Mouse (Mus musculus): ENCODE measurements around the gene Cfap161. TPM values are rescaled to one million over a fixed set of nuclear protein-coding genes. Genes with fewer than 3 reads are reported as not detected.

The Cfap161 gene
- polyA plus RNA-seq, 1 experiment from 2014 or later: 0.41 TPM

DNA sequence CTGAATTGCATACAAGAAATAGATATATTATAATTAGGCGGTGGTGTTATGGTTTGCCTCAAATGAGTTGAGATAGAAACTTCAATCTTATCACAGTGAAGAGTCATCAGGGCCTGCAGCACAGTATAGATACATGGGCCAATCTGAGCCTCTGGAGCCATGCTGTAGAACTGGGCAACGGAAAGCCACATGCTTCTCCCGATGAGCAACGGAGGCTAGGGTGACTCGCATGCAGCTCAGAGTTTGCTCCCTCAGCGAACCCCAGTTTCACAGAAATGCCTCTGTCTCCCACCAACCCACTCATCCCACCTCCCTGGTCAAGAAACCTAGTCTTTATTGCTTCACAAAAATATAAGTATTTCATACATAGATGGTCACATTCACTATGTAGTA, 6.8 kb upstream of the Cfap161 start:
- Histone ChIP-seq H3K4me3 (ENCODE audit: low read depth, low read length) (no peak overlapping the region), H3K4me2 (ENCODE audit: low read depth, low read length) (no peak overlapping the region), H3K27ac (replicated peaks; ENCODE audit: low read depth, low read length) (no peak overlapping the region), H3K36me3 (replicated peaks; ENCODE audit: control insufficient read depth, insufficient read depth, low read depth, low read length) (no peaks in the 10 kb centered on the region), H3K27me3 (ENCODE audit: control insufficient read depth, insufficient read depth, low read length) (no peaks in the 10 kb centered on the region), H3K9ac (replicated peaks; ENCODE audit: low read length) (no peak overlapping the region), H3K9me3 (replicated peaks; ENCODE audit: control insufficient read depth, low read length) (no peaks in the 10 kb centered on the region), H3K4me1 (ENCODE audit: control insufficient read depth, insufficient read depth, low read length) (no peaks in the 10 kb centered on the region)
- no peak for ATAC-seq (replicated peaks; ENCODE audit: insufficient number of reproducible peaks, low FRiP score, low TSS enrichment, low read depth)
- 97% methylated on average over 6 of the region's 6 CpGs for WGBS
- DNase-seq (ENCODE audit: low spot score): no peak

- Histone ChIP-seq H3K27me3 (ENCODE audit: control insufficient read depth, insufficient read depth, low read length) (no peaks in the 10 kb centered on the region), H3K4me2 (ENCODE audit: low read depth, low read length) (no peak overlapping the region), H3K9ac (replicated peaks; ENCODE audit: low read length) (no peak overlapping the region), H3K36me3 (replicated peaks; ENCODE audit: control insufficient read depth, insufficient read depth, low read depth, low read length) (no peaks in the 10 kb centered on the region), H3K27ac (replicated peaks; ENCODE audit: low read depth, low read length) (no peak overlapping the region), H3K9me3 (replicated peaks; ENCODE audit: control insufficient read depth, low read length) (no peaks in the 10 kb centered on the region), H3K4me1 (ENCODE audit: control insufficient read depth, insufficient read depth, low read length) (no peaks in the 10 kb centered on the region), H3K4me3 (ENCODE audit: low read depth, low read length) (no peak overlapping the region)
- 83% methylated on average over 8 of the region's 8 CpGs for WGBS
- DNase-seq (ENCODE audit: low spot score) (no peak), ATAC-seq (replicated peaks; ENCODE audit: insufficient number of reproducible peaks, low FRiP score, low TSS enrichment, low read depth) (no peak)
Measured at GRCm38 (mm10) chr7:83800561-83801482, 6.1 kb upstream of the Cfap161 start.

DNA sequence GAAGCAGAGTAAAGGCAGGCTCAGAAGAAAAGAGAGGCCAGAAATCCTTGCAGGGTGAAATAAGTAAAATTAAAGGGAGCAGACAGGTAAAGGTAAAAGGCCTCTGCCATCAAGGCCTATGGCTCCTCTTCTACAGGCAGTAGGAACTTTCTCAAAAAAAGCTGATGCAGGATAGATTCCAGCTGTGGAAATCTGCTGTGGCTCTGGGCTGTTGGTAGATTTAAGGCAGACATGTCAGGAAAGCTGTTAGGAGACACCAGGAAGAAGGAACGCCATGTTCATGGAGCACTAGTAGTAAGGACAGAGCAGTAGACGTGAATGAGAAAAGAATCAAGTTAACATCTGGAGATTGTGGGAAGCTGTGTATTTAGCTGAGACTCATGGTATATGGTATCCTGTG, 5.4 kb upstream of the Cfap161 start:
- Histone ChIP-seq H3K4me2 (ENCODE audit: low read depth, low read length) (no peak overlapping the region), H3K4me3 (ENCODE audit: low read depth, low read length) (no peak overlapping the region), H3K9ac (replicated peaks; ENCODE audit: low read length) (no peak overlapping the region), H3K36me3 (replicated peaks; ENCODE audit: control insufficient read depth, insufficient read depth, low read depth, low read length) (no peaks in the 10 kb centered on the region), H3K27me3 (ENCODE audit: control insufficient read depth, insufficient read depth, low read length) (no peaks in the 10 kb centered on the region), H3K27ac (replicated peaks; ENCODE audit: low read depth, low read length) (no peak overlapping the region), H3K4me1 (ENCODE audit: control insufficient read depth, insufficient read depth, low read length) (no peaks in the 10 kb centered on the region), H3K9me3 (replicated peaks; ENCODE audit: control insufficient read depth, low read length) (no peaks in the 10 kb centered on the region)
- no peak for ATAC-seq (replicated peaks; ENCODE audit: insufficient number of reproducible peaks, low FRiP score, low TSS enrichment, low read depth)
- 93% methylated on average over 2 of the region's 2 CpGs for WGBS
- no peak for DNase-seq (ENCODE audit: low spot score)

DNA sequence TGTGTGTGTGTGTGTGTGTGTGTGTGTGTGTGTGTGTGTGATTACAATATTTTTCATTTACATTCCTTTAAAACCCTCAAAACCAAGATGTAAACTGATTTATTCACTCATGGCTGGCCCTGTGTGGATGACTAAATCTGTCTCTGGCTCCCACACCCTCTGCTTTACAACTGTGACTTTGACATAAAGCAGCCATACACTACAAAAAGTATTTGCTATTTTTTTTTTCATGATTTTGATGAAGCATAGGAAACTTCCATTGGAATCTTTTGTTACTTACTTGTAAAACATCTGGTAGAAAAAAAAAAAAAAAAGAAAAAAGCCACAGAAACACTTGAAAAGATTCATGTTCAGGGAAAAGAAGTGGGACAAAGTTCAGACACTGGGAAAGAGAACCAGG, 3.3 kb upstream of the Cfap161 start:
- ATAC-seq (replicated peaks; ENCODE audit: insufficient number of reproducible peaks, low FRiP score, low TSS enrichment, low read depth): no peak
- Histone ChIP-seq H3K4me1 (ENCODE audit: control insufficient read depth, insufficient read depth, low read length) (no peaks in the 10 kb centered on the region; the same call in 1 of the 2 replicates), H3K4me2 (ENCODE audit: low read depth, low read length) (no peak overlapping the region), H3K27ac (replicated peaks; ENCODE audit: low read depth, low read length) (no peak overlapping the region), H3K9me3 (replicated peaks; ENCODE audit: control insufficient read depth, low read length) (no peaks in the 10 kb centered on the region), H3K9ac (replicated peaks; ENCODE audit: low read length) (no peak overlapping the region), H3K4me3 (ENCODE audit: low read depth, low read length) (no peak overlapping the region), H3K36me3 (replicated peaks; ENCODE audit: control insufficient read depth, insufficient read depth, low read depth, low read length) (no peaks in the 10 kb centered on the region), H3K27me3 (ENCODE audit: control insufficient read depth, insufficient read depth, low read length) (no peaks in the 10 kb centered on the region)
- peak; percentile 11 for DNase-seq (ENCODE audit: low spot score)

GRCm38 (mm10) chr7:83796177-83796576, 1.5 kb upstream of the Cfap161 start:
- no peak overlapping the region for H3K9ac ChIP-seq (replicated peaks; ENCODE audit: low read length)

DNA sequence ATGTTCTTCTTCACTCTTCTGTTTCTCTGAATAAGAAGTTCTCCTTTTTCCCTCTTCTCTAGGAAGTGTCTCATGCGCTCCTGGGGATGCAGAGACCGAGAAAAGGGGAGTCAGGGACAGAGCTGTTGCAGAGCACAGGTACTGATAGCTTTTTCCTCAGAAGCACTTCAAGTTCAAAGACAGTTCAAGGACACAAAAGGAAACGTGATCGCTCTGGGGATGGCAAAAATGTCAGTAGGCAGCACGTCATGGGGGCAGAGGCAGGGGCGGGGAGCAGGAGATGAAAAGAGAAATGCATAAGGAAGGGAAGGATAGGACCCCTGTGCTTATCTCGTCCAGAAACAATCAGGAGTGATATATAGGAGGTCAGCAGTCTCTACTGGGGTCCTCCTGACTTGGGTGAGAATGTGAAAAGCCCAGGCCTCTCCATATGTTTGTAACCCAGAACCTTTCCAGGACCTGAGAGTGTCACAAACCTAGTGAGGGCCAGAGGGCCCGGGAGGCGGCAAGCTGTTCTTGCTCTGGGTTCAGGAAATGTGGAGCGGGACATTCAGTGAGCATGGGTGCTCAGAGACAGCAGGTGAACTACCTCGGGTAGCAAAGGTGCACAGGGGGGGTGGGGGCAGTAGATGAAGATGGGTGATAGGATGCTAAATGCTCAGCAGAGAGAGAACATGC, 535 bp downstream of the Cfap161 start:
- DNase-seq (ENCODE audit: low spot score) (no peak), ATAC-seq (replicated peaks; ENCODE audit: insufficient number of reproducible peaks, low FRiP score, low TSS enrichment, low read depth) (no peak; the same call in 1 of the 2 replicates)
- H3K9me3 ChIP-seq (replicated peaks; ENCODE audit: control insufficient read depth, low read length): no peaks in the 10 kb centered on the region
- H3K9ac ChIP-seq (replicated peaks; ENCODE audit: low read length): no peak overlapping the region
- no peak overlapping the region for H3K27ac ChIP-seq (replicated peaks; ENCODE audit: low read depth, low read length)
- H3K4me2 ChIP-seq (ENCODE audit: low read depth, low read length): 0 out of 2 replicates have a peak overlapping the region, but pooled peaks have one; percentile 21
- no peaks in the 10 kb centered on the region; the same call in 1 of the 2 replicates for H3K4me1 ChIP-seq (ENCODE audit: control insufficient read depth, insufficient read depth, low read length)
- no peaks in the 10 kb centered on the region for H3K36me3 ChIP-seq (replicated peaks; ENCODE audit: control insufficient read depth, insufficient read depth, low read depth, low read length)
- H3K4me3 ChIP-seq (ENCODE audit: low read depth, low read length): no peak overlapping the region
- H3K27me3 ChIP-seq (ENCODE audit: control insufficient read depth, insufficient read depth, low read length): no peaks in the 10 kb centered on the region
- 40% methylated on average over 11 of the region's 11 CpGs for WGBS

More at GRCm38 (mm10) chr7:83796177-83796576, 1.5 kb upstream of the Cfap161 start:
- no peaks in the 10 kb centered on the region for H3K9me3 ChIP-seq (replicated peaks; ENCODE audit: control insufficient read depth, low read length)
- DNase-seq (ENCODE audit: low spot score) (no peak), ATAC-seq (replicated peaks; ENCODE audit: insufficient number of reproducible peaks, low FRiP score, low TSS enrichment, low read depth) (no peak)
- no peaks in the 10 kb centered on the region for H3K36me3 ChIP-seq (replicated peaks; ENCODE audit: control insufficient read depth, insufficient read depth, low read depth, low read length)
- no peak overlapping the region for H3K27ac ChIP-seq (replicated peaks; ENCODE audit: low read depth, low read length)
- no peak overlapping the region for H3K4me3 ChIP-seq (ENCODE audit: low read depth, low read length)
- H3K27me3 ChIP-seq (ENCODE audit: control insufficient read depth, insufficient read depth, low read length): no peaks in the 10 kb centered on the region
- 78% methylated on average over 5 of the region's 5 CpGs for WGBS
- H3K4me1 ChIP-seq (ENCODE audit: control insufficient read depth, insufficient read depth, low read length): no peaks in the 10 kb centered on the region; the same call in 1 of the 2 replicates
- H3K4me2 ChIP-seq (ENCODE audit: low read depth, low read length): no peak overlapping the region

DNA sequence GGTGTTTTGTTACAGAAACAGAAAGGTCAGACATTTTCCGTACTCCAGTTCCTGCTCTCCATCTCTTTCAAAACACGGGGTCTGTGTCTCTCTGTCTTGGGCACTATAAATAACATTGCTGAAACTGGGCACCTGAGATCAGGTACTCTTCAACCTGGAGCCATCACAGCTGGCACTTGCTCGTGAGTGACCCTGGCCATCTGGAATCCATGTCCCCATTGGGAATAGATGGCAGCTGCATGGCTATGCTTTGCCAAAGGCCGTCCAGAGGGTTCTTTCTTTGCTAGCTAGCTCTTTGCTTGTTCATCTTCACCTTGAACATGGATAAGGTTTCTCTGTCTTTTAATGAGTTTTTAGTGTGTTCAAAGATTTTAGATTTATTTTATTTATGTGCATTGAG, 13.8 kb downstream of the Cfap161 start:
- no peak overlapping the region for H3K4me2 ChIP-seq (ENCODE audit: low read depth, low read length)
- 76% methylated on average over 4 of the region's 4 CpGs for WGBS
- ATAC-seq (replicated peaks; ENCODE audit: insufficient number of reproducible peaks, low FRiP score, low TSS enrichment, low read depth): no peak

GRCm38 (mm10) chr7:83780026-83780425, 14.7 kb downstream of the Cfap161 start:
- DNase-seq (ENCODE audit: low spot score) (no peak), ATAC-seq (replicated peaks; ENCODE audit: insufficient number of reproducible peaks, low FRiP score, low TSS enrichment, low read depth) (no peak)
- Histone ChIP-seq H3K4me2 (ENCODE audit: low read depth, low read length) (no peak overlapping the region), H3K9ac (replicated peaks; ENCODE audit: low read length) (no peak overlapping the region), H3K4me1 (ENCODE audit: control insufficient read depth, insufficient read depth, low read length) (no peaks in the 10 kb centered on the region), H3K9me3 (replicated peaks; ENCODE audit: control insufficient read depth, low read length) (no peaks in the 10 kb centered on the region), H3K4me3 (ENCODE audit: low read depth, low read length) (no peak overlapping the region), H3K27me3 (ENCODE audit: control insufficient read depth, insufficient read depth, low read length) (no peaks in the 10 kb centered on the region), H3K36me3 (replicated peaks; ENCODE audit: control insufficient read depth, insufficient read depth, low read depth, low read length) (no peaks in the 10 kb centered on the region), H3K27ac (replicated peaks; ENCODE audit: low read depth, low read length) (no peak overlapping the region)
- WGBS: 74% methylated on average over 4 of the region's 4 CpGs

More for the DNA sequence above, 13.8 kb downstream of the Cfap161 start:
- H3K4me3 ChIP-seq (ENCODE audit: low read depth, low read length): no peak overlapping the region
- no peaks in the 10 kb centered on the region for H3K9me3 ChIP-seq (replicated peaks; ENCODE audit: control insufficient read depth, low read length)
- H3K36me3 ChIP-seq (replicated peaks; ENCODE audit: control insufficient read depth, insufficient read depth, low read depth, low read length): no peaks in the 10 kb centered on the region
- no peaks in the 10 kb centered on the region for H3K4me1 ChIP-seq (ENCODE audit: control insufficient read depth, insufficient read depth, low read length)
- no peak overlapping the region for H3K27ac ChIP-seq (replicated peaks; ENCODE audit: low read depth, low read length)
- no peaks in the 10 kb centered on the region for H3K27me3 ChIP-seq (ENCODE audit: control insufficient read depth, insufficient read depth, low read length)
- no peak for DNase-seq (ENCODE audit: low spot score)
- no peak overlapping the region for H3K9ac ChIP-seq (replicated peaks; ENCODE audit: low read length)

Data from embryonic facial prominence, embryonic 11.5 days (tissue).